Mouse (Mus musculus): ENCODE measurements around the gene Oit1.

Gene Oit1

DNA sequence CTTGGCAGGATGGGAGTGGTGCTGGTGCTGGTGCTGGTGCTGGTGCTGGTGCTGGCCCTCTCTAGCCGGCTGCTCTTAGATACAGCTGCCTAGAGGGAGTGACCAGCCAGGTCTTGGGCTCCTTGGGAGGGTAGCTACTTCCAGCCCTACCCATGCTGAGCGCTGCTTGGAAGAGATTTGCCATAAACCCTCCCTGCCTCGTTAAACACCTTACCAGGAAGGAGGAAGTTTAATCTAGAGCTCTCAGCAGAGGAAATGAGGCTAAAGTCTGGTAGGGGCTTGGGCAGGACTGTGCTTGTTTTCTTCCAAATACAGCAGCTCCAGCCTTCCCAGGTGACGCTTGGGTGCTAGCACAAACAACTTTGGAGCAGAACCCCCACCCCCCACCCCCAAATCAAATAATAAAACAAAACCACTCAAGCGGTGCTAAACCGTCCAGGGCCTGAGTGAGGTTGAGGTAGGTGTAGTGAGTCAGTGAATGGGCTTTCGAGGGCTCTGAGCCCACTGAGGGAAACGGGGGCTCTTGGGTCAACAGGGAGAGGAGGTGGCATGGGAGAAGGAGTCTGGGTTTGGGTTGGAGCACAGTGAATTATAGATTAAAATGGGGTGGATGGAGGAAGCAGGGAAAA is at the start of gene Oit1:
Gene Oit1 (minus strand): TSS at position 70 of the 629 bp plus-strand sequence.
- DNase-seq (ENCODE audit: low spot score), result no peak

DNA sequence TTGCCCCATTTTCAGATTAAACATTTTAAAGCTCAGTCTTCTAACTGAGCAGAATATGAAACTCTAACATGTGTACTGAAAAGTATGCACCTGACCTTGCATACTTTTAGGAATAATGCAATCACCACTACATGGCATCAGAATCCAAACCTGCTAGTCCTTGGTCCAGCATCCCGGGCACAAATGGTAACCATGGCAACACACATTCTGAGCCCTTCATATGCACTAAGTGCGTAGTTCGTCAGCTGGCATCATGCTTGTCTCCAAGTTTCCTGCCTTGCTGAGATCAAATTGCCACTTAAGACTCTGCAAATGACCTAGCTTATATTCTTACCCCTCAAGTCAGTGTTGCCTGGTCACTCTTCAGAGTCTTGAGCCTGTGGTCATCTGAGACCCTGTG is 44.3 kb upstream of the Oit1 start:
- no peak for DNase-seq (ENCODE audit: low spot score)

GRCm38 (mm10) chr14:8421199-8421787 is 42.7 kb upstream of the Oit1 start:
- DNase-seq (ENCODE audit: low spot score), result no peak

- DNase-seq (ENCODE audit: low spot score), result no peak
Observed at GRCm38 (mm10) chr14:8418610-8419009, 40.1 kb upstream of the Oit1 start.

GRCm38 (mm10) chr14:8405946-8406345 is 27.4 kb upstream of the Oit1 start:
- DNase-seq (ENCODE audit: low spot score), result no peak

DNA sequence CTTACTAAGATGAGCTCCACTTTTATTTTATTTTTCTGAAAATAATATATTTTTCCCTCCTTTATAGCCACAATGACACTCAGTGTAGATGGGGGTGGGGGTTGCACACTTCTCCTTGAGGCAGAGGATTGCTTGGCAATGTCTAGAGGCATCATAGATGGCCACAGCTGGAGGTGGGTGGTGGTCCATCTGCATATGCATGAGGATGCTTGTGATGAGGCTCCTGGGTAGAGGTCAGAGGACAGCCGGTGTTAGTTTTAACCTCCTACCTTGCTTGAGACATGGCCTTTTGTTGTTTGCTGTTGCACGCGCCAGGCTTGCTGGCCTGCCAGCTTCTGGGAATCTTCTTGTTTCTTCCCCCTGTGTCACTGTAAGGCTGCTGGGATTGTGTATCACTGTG is 24.8 kb upstream of the Oit1 start:
- DNase-seq (ENCODE audit: low spot score), result no peak

GRCm38 (mm10) chr14:8398507-8398906 is 20.0 kb upstream of the Oit1 start:
- DNase-seq (ENCODE audit: low spot score), result no peak

- no peak for DNase-seq (ENCODE audit: low spot score)
Observed at GRCm38 (mm10) chr14:8395690-8396287, 17.2 kb upstream of the Oit1 start.

- no peak for DNase-seq (ENCODE audit: low spot score)
Observed at GRCm38 (mm10) chr14:8392181-8392825, 13.7 kb upstream of the Oit1 start.

- DNase-seq (ENCODE audit: low spot score), result no peak
Observed at GRCm38 (mm10) chr14:8369394-8369793, 9.2 kb downstream of the Oit1 start.

- no peak for DNase-seq (ENCODE audit: low spot score)
Observed at GRCm38 (mm10) chr14:8368900-8369299, 9.7 kb downstream of the Oit1 start.

DNA sequence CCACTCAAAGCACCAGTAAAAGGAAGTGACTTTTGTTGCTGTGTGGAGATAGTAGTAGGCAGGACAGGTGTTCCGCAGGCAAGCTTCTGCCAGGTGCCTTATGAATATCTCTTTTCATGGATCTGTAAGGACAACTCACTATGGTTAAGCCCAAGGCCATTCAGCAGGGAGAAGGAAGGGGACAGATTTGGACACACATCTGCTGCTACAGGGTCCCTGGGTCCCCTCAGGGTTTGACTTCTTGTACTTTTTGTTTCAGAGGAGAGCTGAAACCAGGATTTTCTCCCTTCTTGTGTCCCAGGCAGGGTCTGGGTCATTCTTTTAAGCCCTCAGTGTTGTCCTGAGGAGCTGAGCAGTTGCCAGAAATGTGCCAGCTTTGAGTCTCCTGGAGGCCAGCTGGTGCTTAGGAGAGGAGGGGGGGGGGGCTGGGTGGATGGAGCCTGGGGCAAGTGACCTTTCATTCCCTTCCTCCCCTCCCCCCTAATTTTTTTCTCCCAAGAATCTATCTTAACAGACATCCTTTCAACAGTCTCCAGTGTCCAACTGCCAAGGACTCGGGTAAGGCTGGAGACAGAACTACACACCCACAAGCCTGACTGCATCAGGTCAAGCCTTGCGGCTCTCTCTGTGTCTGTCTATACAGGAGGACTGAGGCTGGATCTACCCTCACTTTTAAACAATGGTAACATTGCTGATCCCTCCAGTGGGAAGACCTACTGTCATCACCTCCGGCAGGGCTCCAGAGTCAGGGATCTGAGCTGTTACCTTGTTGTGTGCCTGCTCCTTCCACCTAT is 10.6 kb downstream of the Oit1 start:
- no peak for DNase-seq (ENCODE audit: low spot score)

DNA sequence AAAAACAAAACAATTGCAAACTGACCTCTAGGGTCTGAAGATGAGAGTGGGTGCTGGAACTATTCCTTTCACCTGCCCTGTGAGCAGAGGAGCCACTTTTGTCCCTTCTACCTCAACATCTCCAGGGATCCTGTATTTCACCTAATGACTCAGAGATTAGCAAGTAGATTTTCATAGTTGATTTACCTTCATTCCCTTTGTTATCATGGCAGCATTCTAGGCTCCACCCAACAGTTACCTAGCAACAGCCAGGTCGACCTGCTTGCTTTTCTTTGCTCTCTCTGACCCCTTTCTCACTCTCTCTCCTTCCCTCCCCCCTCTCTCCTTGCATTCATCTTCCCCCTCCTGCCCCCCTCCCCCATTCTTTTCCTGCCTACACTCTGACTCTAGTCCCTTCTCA is 11.4 kb downstream of the Oit1 start:
- DNase-seq (ENCODE audit: low spot score), result no peak

DNA sequence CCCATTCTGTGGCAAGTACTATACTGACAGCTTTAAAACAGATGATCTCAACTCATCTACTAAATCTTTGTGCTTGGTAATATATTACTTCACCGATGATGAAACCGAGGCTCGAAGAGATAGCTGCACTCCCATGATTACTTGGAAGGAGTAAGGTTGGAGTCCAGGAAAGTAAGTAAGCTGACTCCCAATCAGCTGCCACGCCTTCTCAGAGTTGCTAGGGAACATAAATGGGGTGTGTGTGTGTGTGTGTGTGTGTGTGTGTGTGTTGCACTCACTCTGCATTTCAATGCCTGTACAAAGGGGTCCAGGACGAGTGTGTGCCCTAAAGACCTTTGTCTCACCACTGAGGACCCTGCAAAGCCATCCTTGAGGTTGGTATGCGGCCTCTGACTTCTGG is 12.7 kb downstream of the Oit1 start:
- no peak for DNase-seq (ENCODE audit: low spot score)

DNA sequence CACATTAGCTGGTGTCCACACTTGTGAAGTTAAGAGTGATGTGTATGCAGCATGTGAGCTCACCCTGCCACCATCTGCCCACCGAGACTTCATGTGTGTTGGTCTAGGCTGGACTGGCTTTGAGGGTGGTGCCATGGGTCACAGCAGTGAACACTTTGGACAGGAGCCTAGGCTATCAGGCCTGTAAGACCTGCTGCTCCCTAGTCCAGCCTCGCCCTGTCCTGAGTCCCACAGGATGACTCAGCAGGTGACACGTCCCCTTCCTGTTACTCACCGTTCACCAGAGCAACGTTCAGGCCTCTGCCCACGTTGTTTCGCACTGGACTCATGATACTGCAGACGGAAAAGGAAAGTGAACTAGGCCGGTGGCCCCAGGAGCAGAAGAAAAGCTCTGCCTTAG is 21.7 kb downstream of the Oit1 start:
- no peak for DNase-seq (ENCODE audit: low spot score)

DNA sequence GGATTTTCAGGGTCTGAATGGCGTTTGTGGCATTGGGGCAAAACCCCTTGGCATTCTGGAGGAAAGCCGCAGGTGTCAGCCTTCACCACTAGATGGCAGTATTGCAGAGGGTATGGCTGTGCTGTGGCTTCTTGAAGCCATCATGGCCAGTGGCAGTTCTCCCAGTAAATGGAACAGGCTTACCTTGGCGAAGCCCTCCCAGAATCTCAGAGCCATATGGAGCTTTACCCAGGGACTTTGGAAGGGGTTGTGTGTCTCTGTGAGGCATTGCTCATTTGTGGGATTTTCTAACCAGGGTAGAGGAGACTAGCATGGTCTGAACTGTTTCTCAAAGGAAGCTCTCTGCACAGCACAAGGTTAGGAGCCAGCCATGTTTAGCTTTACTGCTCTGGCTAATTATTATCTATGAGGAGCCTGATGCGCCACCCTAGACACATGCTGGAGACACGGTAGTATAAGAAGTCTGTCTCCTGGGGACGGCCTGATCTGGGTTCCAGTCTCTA is 22.5 kb downstream of the Oit1 start:
- peak; percentile 57 for DNase-seq (ENCODE audit: low spot score)

DNA sequence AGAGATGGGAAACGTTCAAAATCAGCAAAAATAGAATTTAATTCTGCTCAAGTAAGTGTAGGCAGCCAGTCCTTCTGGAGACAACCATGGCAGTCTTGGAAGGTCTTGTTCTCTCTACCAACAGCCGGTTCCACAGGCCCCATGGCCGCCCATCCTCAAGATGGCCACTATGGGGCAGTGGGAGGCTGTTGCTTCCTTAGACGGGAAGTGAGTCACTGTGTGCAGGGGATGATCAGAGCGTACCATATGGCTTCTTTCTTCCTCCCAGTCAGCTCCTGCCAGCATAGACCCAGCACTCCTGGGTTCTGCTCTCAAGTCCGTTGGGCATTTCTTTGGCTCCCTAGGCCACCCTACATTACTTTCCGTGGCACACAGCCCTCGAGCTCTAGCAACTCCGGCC is 29.6 kb downstream of the Oit1 start:
- DNase-seq (ENCODE audit: low spot score), result no peak

DNA sequence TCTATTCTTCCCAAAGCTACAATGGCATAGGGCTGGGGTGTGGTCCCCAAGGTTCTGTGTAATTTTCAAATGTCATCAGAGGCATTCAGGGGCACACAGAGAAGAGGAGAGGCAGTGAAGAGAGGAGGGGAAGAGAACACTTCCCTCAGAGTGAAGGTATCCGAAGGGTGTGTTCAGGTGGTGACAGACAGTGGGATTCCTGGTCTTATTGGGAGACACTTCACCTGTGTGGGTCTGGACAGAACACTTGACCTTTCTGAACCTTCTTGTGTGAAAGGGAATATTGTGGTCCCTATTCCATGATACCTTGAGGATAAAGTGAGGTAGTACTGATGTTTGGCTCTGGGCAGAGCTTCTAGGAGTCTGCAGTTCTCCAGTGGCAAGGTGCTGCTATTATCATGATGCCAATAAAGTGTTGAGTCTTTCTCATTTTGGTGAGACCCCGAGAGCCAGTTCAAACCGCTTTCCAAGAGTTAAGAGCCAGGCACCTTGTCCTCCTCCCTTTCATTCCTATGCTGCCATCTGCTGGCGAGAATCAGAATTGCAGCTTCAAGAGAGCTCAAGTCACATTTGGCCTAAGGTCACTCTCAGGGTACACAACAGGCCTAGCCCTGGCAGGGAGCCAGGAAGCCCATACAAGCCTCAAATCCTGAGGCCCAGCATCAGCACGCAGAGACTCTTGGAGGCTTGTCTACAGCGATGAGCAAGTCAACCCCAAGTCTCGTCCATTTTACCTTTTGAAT is 32.1 kb downstream of the Oit1 start:
- DNase-seq (ENCODE audit: low spot score), result peak; percentile 74

GRCm38 (mm10) chr14:8345566-8345965 is 33.0 kb downstream of the Oit1 start:
- DNase-seq (ENCODE audit: low spot score), result no peak

DNA sequence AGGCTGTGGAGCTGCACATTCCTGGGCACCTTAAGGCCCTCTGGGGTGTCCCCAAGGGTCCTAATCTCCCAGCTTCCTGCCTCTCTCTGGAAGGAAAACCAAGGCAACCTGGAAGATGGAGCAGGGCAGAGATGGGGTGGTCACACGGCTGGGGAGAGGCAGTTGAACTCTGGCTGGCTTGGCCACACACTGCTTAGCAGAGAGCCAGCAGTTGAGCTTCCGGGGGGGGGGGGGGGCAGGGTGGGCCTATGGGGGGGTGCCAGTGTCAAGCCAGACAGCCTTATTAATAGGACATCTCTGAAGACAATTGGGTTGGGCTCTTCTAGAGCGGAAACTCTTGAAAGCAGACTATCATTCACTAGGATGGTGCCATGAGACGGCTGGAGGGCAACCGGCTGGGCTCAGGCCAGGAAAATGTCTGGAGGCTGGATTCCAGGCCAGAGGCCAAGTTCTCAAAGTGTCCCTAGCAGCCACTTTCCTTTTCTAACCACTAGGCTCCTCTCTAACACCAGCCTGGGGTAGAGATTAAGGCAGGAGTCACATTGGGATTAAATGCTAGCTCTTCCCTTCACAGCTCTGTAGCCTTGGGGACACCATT is 35.9 kb downstream of the Oit1 start:
- DNase-seq (ENCODE audit: low spot score), result no peak

- DNase-seq (ENCODE audit: low spot score), result no peak
Observed at GRCm38 (mm10) chr14:8340226-8340625, 38.3 kb downstream of the Oit1 start.
